Mouse (Mus musculus): ENCODE measurements around the gene Unc5a.

DNA sequence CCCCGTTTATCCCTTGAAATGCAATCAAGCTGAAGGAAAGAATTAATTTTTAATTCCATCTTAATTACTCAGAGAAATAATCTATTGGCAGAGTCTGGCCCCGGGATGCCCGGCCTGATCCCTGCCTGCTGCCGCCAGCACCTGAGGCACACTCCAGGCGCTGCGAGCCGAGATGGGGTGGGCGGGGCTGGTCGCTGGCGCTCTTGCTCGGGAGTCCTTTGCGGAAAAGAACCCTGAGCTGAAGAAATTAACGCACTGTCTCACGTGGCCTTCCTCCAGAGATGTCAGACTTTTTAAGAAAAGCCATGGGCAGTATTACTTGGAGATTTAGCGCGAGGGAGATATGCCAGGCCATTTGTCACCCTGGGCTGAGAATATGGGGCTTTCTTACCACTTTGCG lies 37.2 kb upstream of the Unc5a start:
- TF ChIP-seq CTCF (IDR thresholded peaks at IDR 0.05; ENCODE audit: control insufficient read depth, insufficient read depth, low read length), result no peak
- TF ChIP-seq POLR2A (IDR thresholded peaks at IDR 0.05; ENCODE audit: borderline replicate concordance, control insufficient read depth, low read depth, low read length), result no peak

All from bone marrow, adult 2 months (tissue).